Mouse (Mus musculus) forebrain, embryonic 11.5 days (tissue): ENCODE data around the gene Pygl. TPM values are rescaled to one million over a fixed set of nuclear protein-coding genes. Genes with fewer than 3 reads are reported as not detected.

Experiments
- ATAC-seq: fragments of 200-750 bp; cut with Nextera tagmentation; replicated peaks from 2 replicates; pipeline ENCODE4 v1.8.0; 2017; ENCODE audit warnings: moderate TSS enrichment; ENCODE audit not compliant: low FRiP score
- DNase-seq: peaks from one replicate; pipeline ENCODE4 v3.0.0-alpha.2; 2017; ENCODE audit warnings: low spot score
- H3K27ac ChIP-seq: fragments of 300-500 bp; sonication (generic); 2 replicates; pipeline ENCODE4 v1.5.1; 2014; ENCODE audit warnings: low read depth, low read length
- H3K27me3 ChIP-seq: fragments of 300-500 bp; sonication (generic); 2 replicates; pipeline ENCODE4 v1.6.1; 2014; ENCODE audit warnings: mild to moderate bottlenecking, low read length, mixed read lengths; ENCODE audit not compliant: control insufficient read depth, insufficient read depth
- H3K36me3 ChIP-seq: fragments of 300-500 bp; sonication (generic); 2 replicates; pipeline ENCODE4 v1.6.1; 2014; ENCODE audit warnings: mild to moderate bottlenecking, low read length, moderate library complexity, mixed read lengths; ENCODE audit not compliant: control insufficient read depth, insufficient read depth
- H3K4me1 ChIP-seq: fragments of 300-500 bp; sonication (generic); replicated peaks from 2 replicates; pipeline ENCODE4 v1.6.1; 2014; ENCODE audit warnings: low read length, mixed read lengths; ENCODE audit not compliant: control insufficient read depth, insufficient read depth
- H3K4me2 ChIP-seq: fragments of 300-500 bp; sonication (generic); 2 replicates; pipeline ENCODE4 v1.6.1; 2014; ENCODE audit warnings: low read depth, mild to moderate bottlenecking, low read length, moderate library complexity, mixed read lengths; ENCODE audit not compliant: severe bottlenecking
- H3K4me3 ChIP-seq: fragments of 300-500 bp; sonication (generic); 2 replicates; pipeline ENCODE4 v1.5.1; 2014; ENCODE audit warnings: low read depth, low read length
- H3K9ac ChIP-seq: fragments of 300-500 bp; sonication (generic); 2 replicates; pipeline ENCODE4 v1.6.1; 2014; ENCODE audit warnings: low read length
- H3K9me3 ChIP-seq: fragments of 300-500 bp; sonication (generic); 2 replicates; pipeline ENCODE4 v1.6.1; 2016; ENCODE audit warnings: low read length, mixed read lengths; ENCODE audit not compliant: control insufficient read depth
- WGBS: fragments of 180-500 bp; shearing (Covaris S2); extraction: QIAGEN DNeasy Blood & Tissue Kit; methylation state at CpG from one replicate; pipeline ENCODE4 v1.1.7; 2014; 5-methylcytosine and 5-hydroxymethylcytosine counted together
- polyA plus RNA-seq: library from polyadenylated mRNA; unstranded; fragments of >200 nt; fragmentation: Nextera tagmentation; extraction: Ambion mirVana; gene quantifications from 2 replicates; pipeline ENCODE4 v1.2.1, GENCODE M21; 2014

Pygl gene
- polyA plus RNA-seq, 1 experiment from 2014 or later: 5.9 TPM

- Histone ChIP-seq H3K27ac (no peak overlapping the region), H3K4me2 (no peak overlapping the region), H3K9ac (no peak overlapping the region), H3K36me3 (no peaks in the 10 kb centered on the region), H3K27me3 (no peaks in the 10 kb centered on the region), H3K4me1 (peaks cover 4% of the 10 kb centered on the region; the same call in 1 of the 2 replicates), H3K4me3 (no peak overlapping the region), H3K9me3 (no peaks in the 10 kb centered on the region)
- WGBS: 22% methylated on average over 6 of the region's 6 CpGs
- DNase-seq (peak; percentile 81), ATAC-seq (peak; percentile 73)
Measured at GRCm38 (mm10) chr12:70234411-70234810, 3.1 kb upstream of the Pygl start.

GRCm38 (mm10) chr12:70233637-70234315, 2.5 kb upstream of the Pygl start:
- no peak for DNase-seq
- Histone ChIP-seq H3K27ac (no peak overlapping the region), H3K4me2 (no peak overlapping the region), H3K9ac (no peak overlapping the region), H3K4me3 (no peak overlapping the region), H3K9me3 (no peaks in the 10 kb centered on the region), H3K27me3 (no peaks in the 10 kb centered on the region), H3K36me3 (no peaks in the 10 kb centered on the region), H3K4me1 (peaks cover 4% of the 10 kb centered on the region; the same call in 1 of the 2 replicates)
- 86% methylated on average over 6 of the region's 6 CpGs for WGBS
- no peak for ATAC-seq

- Histone ChIP-seq H3K9me3 (no peaks in the 10 kb centered on the region), H3K27me3 (no peaks in the 10 kb centered on the region), H3K4me2 (no peak overlapping the region), H3K4me3 (no peak overlapping the region), H3K36me3 (no peaks in the 10 kb centered on the region), H3K4me1 (peaks cover 11% of the 10 kb centered on the region; the same call in 1 of the 2 replicates), H3K9ac (no peak overlapping the region), H3K27ac (no peak overlapping the region)
- DNase-seq (no peak), ATAC-seq (0 out of 2 replicates have a peak, but pooled peaks have one; percentile 4)
- 26% methylated on average over 5 of the region's 5 CpGs for WGBS
Measured at GRCm38 (mm10) chr12:70232020-70232544, 794 bp upstream of the Pygl start.

- Histone ChIP-seq H3K4me3 (no peak overlapping the region), H3K4me2 (peak overlapping the region; percentile 92; the same call in 1 of the 2 replicates), H3K36me3 (no peaks in the 10 kb centered on the region), H3K27me3 (0 out of 2 replicates have a peak, but pooled peaks cover 5% of the 10 kb centered on the region), H3K4me1 (peaks cover 10% of the 10 kb centered on the region; the same call in 1 of the 2 replicates), H3K9ac (no peak overlapping the region), H3K9me3 (no peaks in the 10 kb centered on the region), H3K27ac (no peak overlapping the region)
- DNase-seq (no peak), ATAC-seq (no peak)
- 62% methylated on average over 11 of the region's 11 CpGs for WGBS
Measured at GRCm38 (mm10) chr12:70228155-70228554, 3.1 kb downstream of the Pygl start.

GRCm38 (mm10) chr12:70227121-70227932, 4.0 kb downstream of the Pygl start:
- Histone ChIP-seq H3K27ac (no peak overlapping the region), H3K9me3 (no peaks in the 10 kb centered on the region), H3K4me1 (peaks cover 11% of the 10 kb centered on the region; the same call in 1 of the 2 replicates), H3K36me3 (no peaks in the 10 kb centered on the region), H3K27me3 (0 out of 2 replicates have a peak, but pooled peaks cover 5% of the 10 kb centered on the region), H3K4me3 (peak overlapping the region; percentile 40), H3K9ac (peak overlapping the region; percentile 52), H3K4me2 (peak overlapping the region; percentile 92)
- peak; percentile 73 for ATAC-seq
- peak; percentile 76 for DNase-seq
- WGBS: 1% methylated on average over 51 of the region's 52 CpGs

- H3K9me3 ChIP-seq: no peaks in the 10 kb centered on the region
- DNase-seq (no peak), ATAC-seq (no peak)
- 0 out of 2 replicates have a peak, but pooled peaks cover 5% of the 10 kb centered on the region for H3K27me3 ChIP-seq
- no peaks in the 10 kb centered on the region for H3K36me3 ChIP-seq
- no peak overlapping the region for H3K27ac ChIP-seq
- peak overlapping the region; percentile 40; the same call in 1 of the 2 replicates for H3K4me3 ChIP-seq
- 26% methylated on average over 5 of the region's 5 CpGs for WGBS
- no peak overlapping the region for H3K9ac ChIP-seq
- H3K4me2 ChIP-seq: peak overlapping the region; percentile 92; the same call in 1 of the 2 replicates
- peaks cover 11% of the 10 kb centered on the region; the same call in 1 of the 2 replicates for H3K4me1 ChIP-seq
Measured at GRCm38 (mm10) chr12:70226655-70227054, 4.6 kb downstream of the Pygl start.

GRCm38 (mm10) chr12:70223331-70223730, 8.0 kb downstream of the Pygl start:
- Histone ChIP-seq H3K4me2 (no peak overlapping the region), H3K9ac (no peak overlapping the region), H3K9me3 (no peaks in the 10 kb centered on the region), H3K4me3 (no peak overlapping the region), H3K27me3 (0 out of 2 replicates have a peak, but pooled peaks cover 5% of the 10 kb centered on the region), H3K4me1 (peaks cover 11% of the 10 kb centered on the region; the same call in 1 of the 2 replicates), H3K27ac (no peak overlapping the region), H3K36me3 (no peaks in the 10 kb centered on the region)
- ATAC-seq: no peak
- WGBS: 70% methylated on average over 4 of the region's 4 CpGs
- no peak for DNase-seq

- Histone ChIP-seq H3K4me3 (no peak overlapping the region), H3K9me3 (no peaks in the 10 kb centered on the region), H3K27me3 (0 out of 2 replicates have a peak, but pooled peaks cover under 1% of the 10 kb centered on the region), H3K27ac (no peak overlapping the region), H3K4me2 (no peak overlapping the region), H3K4me1 (0 out of 2 replicates have a peak, but pooled peaks cover 2% of the 10 kb centered on the region), H3K9ac (no peak overlapping the region), H3K36me3 (no peaks in the 10 kb centered on the region)
- 88% methylated on average over 5 of the region's 5 CpGs for WGBS
- ATAC-seq (no peak), DNase-seq (no peak)
Measured at GRCm38 (mm10) chr12:70221425-70221824, 9.9 kb downstream of the Pygl start.
